Comparison of ENCODE assay signal across 26 mouse cellular contexts in genomic region chr19:24538181-24538580, GRCm38 (mm10). TPM values are rescaled to one million over a fixed set of nuclear protein-coding genes. Genes with fewer than 3 reads are reported as not detected.
DNase-seq lines count a peak whose midpoint lies in the region; ATAC-seq and TF ChIP-seq lines count a peak whose summit lies in the region.
"Had no signal": no experiment of that assay in that cellular context is flagged by ENCODE, and none has a peak within 500 bp of the region (broad histone marks: within the 10 kb centered on the region; RNA-seq: fewer than 3 reads in every experiment).

No protein-coding gene starts in this region.

- no peak overlapping the region for H3K4me2 ChIP-seq in liver, embryonic 14.5 days (ENCODE audit: low read depth)
- H3K4me2 ChIP-seq: embryonic facial prominence, embryonic 12.5 days; embryonic facial prominence, embryonic 15.5 days; heart, embryonic 12.5 days; heart, embryonic 15.5 days; hindbrain, embryonic 13.5 days had no signal

- no peak overlapping the region for H3K27ac ChIP-seq in heart, embryonic 10.5 days
- peak overlapping the region; percentile 25 for H3K27ac ChIP-seq in liver, embryonic 14.5 days
- peak overlapping the region; percentile 33; the same call in 1 of the 2 replicates for H3K27ac ChIP-seq in small intestine, adult 2 months (ENCODE audit: insufficient read depth, low read depth, low read length)
- H3K27ac ChIP-seq: embryonic facial prominence, embryonic 12.5 days; embryonic facial prominence, embryonic 15.5 days; gastrocnemius, adult 2 months; heart, embryonic 15.5 days; hindbrain, embryonic 10.5 days; hindbrain, embryonic 13.5 days had no signal

- no peaks in the 10 kb centered on the region for H3K36me3 ChIP-seq in heart, embryonic 10.5 days
- H3K36me3 ChIP-seq in liver, embryonic 14.5 days (replicated peaks; ENCODE audit: control insufficient read depth, insufficient read depth, low read depth): no peaks in the 10 kb centered on the region
- no peaks in the 10 kb centered on the region for H3K36me3 ChIP-seq in small intestine, adult 2 months (ENCODE audit: control insufficient read depth, insufficient read depth, low read length)
- H3K36me3 ChIP-seq: embryonic facial prominence, embryonic 12.5 days; embryonic facial prominence, embryonic 15.5 days; heart, embryonic 12.5 days; heart, embryonic 15.5 days; hindbrain, embryonic 10.5 days; hindbrain, embryonic 13.5 days had no signal

- TF ChIP-seq CTCF in liver, embryonic 14.5 days (IDR thresholded peaks at IDR 0.05; ENCODE audit: low read depth): no peak
- no peak for TF ChIP-seq CTCF in small intestine, adult 2 months (IDR thresholded peaks at IDR 0.05; ENCODE audit: extremely low read depth, insufficient read length, insufficient replicate concordance, low read depth, low read length)

- peaks cover 38% of the 10 kb centered on the region for H3K4me1 ChIP-seq in heart, embryonic 10.5 days
- H3K4me1 ChIP-seq in liver, embryonic 14.5 days (replicated peaks; ENCODE audit: control insufficient read depth in 2 of 2, insufficient read depth in 2 of 2, low read length in 1 of 2): peaks cover 46 to 57% of the 10 kb centered on the region in 2 experiments
- peaks cover 33% of the 10 kb centered on the region; the same call in 1 of the 2 replicates for H3K4me1 ChIP-seq in small intestine, adult 2 months (ENCODE audit: control insufficient read depth, insufficient read depth, insufficient read length, low read length)
- H3K4me1 ChIP-seq: embryonic facial prominence, embryonic 12.5 days; embryonic facial prominence, embryonic 15.5 days; hindbrain, embryonic 10.5 days; hindbrain, embryonic 13.5 days had no signal

- 91% methylated on average over 6 of the region's 6 CpGs for WGBS in heart, embryonic 10.5 days
- 80% methylated on average over 6 of the region's 6 CpGs for WGBS in liver, embryonic 14.5 days (ENCODE audit: insufficient replicate concordance)
- WGBS in small intestine, adult 2 months: 75% methylated on average over 6 of the region's 6 CpGs

- H3K27me3 ChIP-seq in heart, embryonic 10.5 days (ENCODE audit: insufficient read depth, poor library complexity, severe bottlenecking): no peaks in the 10 kb centered on the region
- no peaks in the 10 kb centered on the region for H3K27me3 ChIP-seq in liver, embryonic 14.5 days (ENCODE audit: control insufficient read depth, insufficient read depth, low read length)
- no peaks in the 10 kb centered on the region for H3K27me3 ChIP-seq in small intestine, adult 2 months (ENCODE audit: control insufficient read depth, insufficient read depth, low read length)
- H3K27me3 ChIP-seq: CH12.LX; embryonic facial prominence, embryonic 12.5 days; embryonic facial prominence, embryonic 15.5 days; heart, embryonic 12.5 days; heart, embryonic 15.5 days; hindbrain, embryonic 13.5 days had no signal

- no peak overlapping the region for H3K4me3 ChIP-seq in heart, embryonic 10.5 days
- H3K4me3 ChIP-seq in liver, embryonic 14.5 days (ENCODE audit: insufficient read depth in 1 of 2, low read depth in 2 of 2, low read length in 2 of 2): no peak overlapping the region
- no peak overlapping the region for H3K4me3 ChIP-seq in small intestine, adult 2 months (ENCODE audit: low read depth, low read length)
- H3K4me3 ChIP-seq: embryonic facial prominence, embryonic 12.5 days; embryonic facial prominence, embryonic 15.5 days; gastrocnemius, adult 2 months; heart, embryonic 12.5 days; heart, embryonic 15.5 days; hindbrain, embryonic 10.5 days; hindbrain, embryonic 13.5 days had no signal

- DNase-seq in heart, embryonic 10.5 days (ENCODE audit: low spot score): peak; percentile 58
- DNase-seq in heart, adult 18-20 months: no peak
- DNase-seq in liver, embryonic 14.5 days (ENCODE audit: low read depth in 3 of 3, low spot score in 3 of 3): no peak
- DNase-seq in liver: no peak
- DNase-seq in ZHBTc4 (ENCODE audit: low read depth, low spot score): peak; percentile 23
- no peak for DNase-seq in thymus, postnatal 36 days
- DNase-seq: adrenal gland, postnatal 10 days; adrenal gland, postnatal 36 days; B cell, adult 2 months; cerebellum, adult 9-10 months; cerebellum, postnatal 25 days; forebrain, postnatal 0 days; gastrocnemius, adult 2 months; gastrocnemius, postnatal 14 days; heart, postnatal 10 days; heart, postnatal 36 days had no signal

- no peaks in the 10 kb centered on the region for H3K9me3 ChIP-seq in heart, embryonic 10.5 days
- H3K9me3 ChIP-seq in liver, embryonic 14.5 days (ENCODE audit: control insufficient read depth, low read length): no peaks in the 10 kb centered on the region
- H3K9me3 ChIP-seq: embryonic facial prominence, embryonic 12.5 days; embryonic facial prominence, embryonic 15.5 days; heart, embryonic 12.5 days; heart, embryonic 15.5 days; hindbrain, embryonic 10.5 days; hindbrain, embryonic 13.5 days had no signal

- no peak for ATAC-seq in liver, embryonic 14.5 days (ENCODE audit: insufficient read depth)
- ATAC-seq: forebrain, embryonic 14.5 days; forebrain, postnatal 0 days; hindbrain, embryonic 16.5 days had no signal

- no peak overlapping the region for H3K9ac ChIP-seq in liver, embryonic 14.5 days (replicated peaks)
- H3K9ac ChIP-seq: embryonic facial prominence, embryonic 12.5 days; embryonic facial prominence, embryonic 15.5 days; forebrain, postnatal 0 days; heart, embryonic 12.5 days; heart, embryonic 15.5 days; hindbrain, embryonic 13.5 days had no signal

- TF ChIP-seq EP300 in liver, embryonic 14.5 days (IDR thresholded peaks at IDR 0.05; ENCODE audit: low read depth): no peak

- TF ChIP-seq POLR2A in small intestine, adult 2 months (IDR thresholded peaks at IDR 0.05; ENCODE audit: low read depth, low read length): no peak

RNA-seq across cellular contexts. Expression of gene Pip5k1b, which starts 17.5 kb away (rescaled TPM):
- 6.3 and 7.7 TPM in 2 replicates for polyA plus RNA-seq in heart, embryonic 10.5 days (2016; fragmentation: Nextera tagmentation; extraction: Ambion mirVana)
- 10 to 100 TPM; 20.3 to 21.3 TPM for total RNA-seq in heart, adult 18-20 months (2021)
- 6.9 and 8.1 TPM in 2 replicates for polyA plus RNA-seq in liver, embryonic 14.5 days (2012; rRNA removed)
- polyA plus RNA-seq in liver, embryonic 14.5 days (2014; fragmentation: Nextera tagmentation; extraction: Ambion mirVana): 10.8 and 11.9 TPM in 2 replicates
- 7.1 and 23.3 TPM in 2 replicates for polyA plus RNA-seq in small intestine, adult 2 months (2012; rRNA removed)

Comparison
In these comparisons a context has a peak if more than half of its experiments do, and no peak if none do; other contexts are left out.
1. DNase-seq: peak in heart, embryonic 10.5 days (single experiment) and ZHBTc4 (single experiment); none in heart, adult 18-20 months (0 of 2), liver, embryonic 14.5 days (0 of 3), liver (single experiment) and thymus, postnatal 36 days (0 of 2).